Mouse (Mus musculus) kidney, postnatal 0 days (tissue): ENCODE data around the gene Fpgt. TPM values are rescaled to one million over a fixed set of nuclear protein-coding genes. Genes with fewer than 3 reads are reported as not detected.

ENCODE experiments used
- ATAC-seq: fragments of 200-750 bp; cut with Nextera tagmentation; replicated peaks from 2 replicates; pipeline ENCODE4 v1.8.0; 2017; ENCODE audit warnings: low read depth, moderate number of reproducible peaks, moderate TSS enrichment, moderate library complexity; ENCODE audit not compliant: low FRiP score
- DNase-seq: peaks from one replicate; pipeline ENCODE4 v3.0.0-alpha.2; 2016; ENCODE audit warnings: low spot score
- H3K27ac ChIP-seq: fragments of 300-500 bp; sonication (generic); 2 replicates; pipeline ENCODE4 v1.5.1; 2014; ENCODE audit warnings: mild to moderate bottlenecking
- H3K27me3 ChIP-seq: fragments of 300-500 bp; sonication (generic); 2 replicates; pipeline ENCODE4 v1.6.1; 2014; ENCODE audit warnings: low read length, mixed read lengths; ENCODE audit not compliant: insufficient read depth
- H3K36me3 ChIP-seq: fragments of 300-500 bp; sonication (generic); 2 replicates; pipeline ENCODE4 v1.6.1; 2014; ENCODE audit warnings: low read length, mixed read lengths; ENCODE audit not compliant: insufficient read depth
- H3K4me1 ChIP-seq: fragments of 300-500 bp; sonication (generic); replicated peaks from 2 replicates; pipeline ENCODE4 v1.6.1; 2014; ENCODE audit warnings: antibody characterized with exemption, low read length, mixed read lengths; ENCODE audit not compliant: insufficient read depth
- H3K4me2 ChIP-seq: fragments of 300-500 bp; sonication (generic); 2 replicates; pipeline ENCODE4 v1.6.1; 2014; ENCODE audit warnings: mild to moderate bottlenecking, low read length, moderate library complexity, mixed read lengths
- H3K4me3 ChIP-seq: fragments of 300-500 bp; sonication (generic); replicated peaks from 2 replicates; pipeline ENCODE4 v1.5.1; 2014; ENCODE audit warnings: low read depth, low read length
- H3K9ac ChIP-seq: fragments of 300-500 bp; sonication (generic); 2 replicates; pipeline ENCODE4 v1.6.1; 2014; ENCODE audit warnings: low read depth, low read length
- H3K9me3 ChIP-seq: fragments of 300-500 bp; sonication (generic); replicated peaks from 2 replicates; pipeline ENCODE4 v1.6.1; 2016; ENCODE audit warnings: low read length, inconsistent platforms, mixed read lengths
- CTCF ChIP-seq: IDR thresholded peaks from 2 replicates; pipeline ENCODE4 v1.5.1; 2016; ENCODE audit warnings: antibody characterized with exemption, low read depth, mild to moderate bottlenecking, moderate library complexity
- WGBS: fragments of 180-500 bp; shearing (Covaris S2); extraction: QIAGEN DNeasy Blood & Tissue Kit; methylation state at CpG from one replicate; pipeline ENCODE4 v1.1.7; 2014; 5-methylcytosine and 5-hydroxymethylcytosine counted together
- polyA plus RNA-seq: library from polyadenylated mRNA; unstranded; fragments of >200 nt; fragmentation: Nextera tagmentation; extraction: Ambion mirVana; gene quantifications from 2 replicates; pipeline ENCODE4 v1.2.1, GENCODE M21; 2015

The Fpgt gene
- polyA plus RNA-seq, 1 experiment from 2014 or later: 12.5 TPM

DNA sequence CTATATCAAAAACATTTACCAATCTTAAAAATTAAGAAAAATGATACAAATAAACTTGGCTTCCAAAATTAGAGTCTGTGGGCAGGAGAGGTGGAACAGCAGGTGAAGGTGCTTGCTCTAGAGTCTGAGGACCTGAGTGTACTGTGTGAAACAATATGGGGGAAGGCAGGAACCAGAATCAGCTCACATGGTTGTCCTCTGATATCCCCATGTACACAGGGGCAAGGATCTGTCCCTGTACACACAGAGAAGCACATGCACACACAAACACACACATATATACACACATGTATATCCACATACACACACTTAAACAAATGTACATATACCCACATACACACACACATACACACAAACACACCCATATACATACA is 33.8 kb downstream of the Fpgt start:
- no peak overlapping the region for H3K27ac ChIP-seq
- no peak overlapping the region for H3K4me2 ChIP-seq
- ATAC-seq (no peak), DNase-seq (no peak)
- no peaks in the 10 kb centered on the region for H3K27me3 ChIP-seq
- no peaks in the 10 kb centered on the region for H3K4me1 ChIP-seq
- TF ChIP-seq CTCF: no peak
- no peak overlapping the region for H3K9ac ChIP-seq
- H3K4me3 ChIP-seq: no peak overlapping the region
- no peaks in the 10 kb centered on the region for H3K9me3 ChIP-seq
- no peaks in the 10 kb centered on the region for H3K36me3 ChIP-seq

DNA sequence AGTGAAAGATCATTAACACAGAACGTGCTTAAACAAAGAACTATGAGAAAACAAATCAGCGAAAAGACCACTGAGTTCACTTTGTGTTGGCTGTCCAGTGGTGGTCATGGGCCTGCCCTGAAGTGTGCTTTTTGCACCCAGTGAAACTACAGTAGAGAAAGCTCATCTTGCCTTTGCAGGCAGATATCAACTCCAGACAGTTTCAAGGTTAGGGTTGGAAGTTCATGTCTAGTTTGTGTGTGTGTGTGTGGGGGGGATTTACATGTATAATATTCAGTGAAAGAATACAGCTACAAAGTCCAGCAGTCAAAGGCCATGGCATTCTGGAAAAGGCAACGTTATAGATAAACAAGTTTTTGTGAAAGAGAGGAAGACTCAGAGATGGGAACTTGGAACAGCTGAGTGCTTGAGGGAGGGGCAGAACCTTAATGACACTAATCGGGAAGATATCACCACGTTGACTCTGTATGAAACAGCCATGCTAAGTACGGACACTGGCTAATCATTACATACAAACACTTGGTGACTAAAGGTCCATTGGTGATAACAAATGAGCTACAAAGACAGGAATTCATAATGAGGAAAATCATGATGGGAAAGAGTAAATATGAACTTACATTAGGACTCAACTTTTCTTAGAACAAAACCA is 34.3 kb downstream of the Fpgt start:
- 76% methylated on average over 6 of the region's 6 CpGs for WGBS
- Histone ChIP-seq H3K9ac (no peak overlapping the region), H3K4me2 (no peak overlapping the region), H3K27me3 (no peaks in the 10 kb centered on the region), H3K4me1 (no peaks in the 10 kb centered on the region), H3K4me3 (no peak overlapping the region), H3K27ac (no peak overlapping the region), H3K36me3 (no peaks in the 10 kb centered on the region), H3K9me3 (no peaks in the 10 kb centered on the region)
- DNase-seq (no peak), ATAC-seq (no peak)
- no peak for TF ChIP-seq CTCF

DNA sequence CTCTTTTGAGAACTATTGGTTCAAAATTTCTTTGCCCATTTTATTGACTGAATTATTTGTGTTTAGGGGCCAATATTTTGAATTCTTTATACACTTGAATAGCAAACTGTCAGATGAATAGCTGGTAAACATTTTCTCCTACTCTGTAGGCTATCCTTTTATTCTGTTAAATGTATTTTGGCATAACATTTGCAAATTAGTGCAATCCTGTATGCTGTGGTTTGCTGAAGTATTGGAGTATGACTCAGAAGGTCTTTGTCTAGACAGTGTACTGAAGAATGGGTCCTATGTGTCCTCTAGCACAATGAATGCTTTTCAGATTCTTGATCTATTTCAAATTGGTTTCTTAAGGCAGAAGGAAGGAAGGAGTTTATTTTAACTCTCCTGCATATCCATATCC is 35.6 kb downstream of the Fpgt start:
- TF ChIP-seq CTCF: no peak
- H3K4me1 ChIP-seq: no peaks in the 10 kb centered on the region
- no peak overlapping the region for H3K27ac ChIP-seq
- ATAC-seq: no peak
- H3K36me3 ChIP-seq: no peaks in the 10 kb centered on the region
- no peaks in the 10 kb centered on the region for H3K27me3 ChIP-seq
- H3K9me3 ChIP-seq: no peaks in the 10 kb centered on the region
- no peak overlapping the region for H3K4me2 ChIP-seq
- no peak overlapping the region for H3K9ac ChIP-seq
- no peak overlapping the region for H3K4me3 ChIP-seq
- DNase-seq: no peak

DNA sequence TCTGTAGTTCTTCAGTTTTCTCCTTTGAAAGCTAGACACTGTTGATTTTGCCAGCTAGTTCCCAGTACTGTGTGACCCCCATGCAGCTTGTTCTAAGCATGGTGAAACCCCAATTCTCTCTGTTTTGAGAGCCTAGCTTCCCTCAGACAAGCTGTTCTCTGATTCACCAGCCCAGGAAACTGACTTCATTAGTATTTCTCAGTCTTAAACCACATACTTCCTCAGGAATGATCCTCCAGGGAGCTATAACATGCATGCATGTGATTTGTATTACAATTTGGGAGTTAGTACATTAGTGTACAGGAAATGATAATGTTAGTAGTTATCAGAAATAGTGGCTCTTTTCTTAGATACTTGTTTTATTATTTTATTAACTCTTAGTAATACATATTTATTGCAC is 36.6 kb downstream of the Fpgt start:
- TF ChIP-seq CTCF: no peak
- DNase-seq: no peak
- H3K9ac ChIP-seq: no peak overlapping the region
- no peak overlapping the region for H3K4me2 ChIP-seq
- ATAC-seq: no peak
- H3K36me3 ChIP-seq: no peaks in the 10 kb centered on the region
- no peaks in the 10 kb centered on the region for H3K4me1 ChIP-seq
- H3K4me3 ChIP-seq: no peak overlapping the region
- H3K27me3 ChIP-seq: no peaks in the 10 kb centered on the region
- no peak overlapping the region for H3K27ac ChIP-seq
- H3K9me3 ChIP-seq: no peaks in the 10 kb centered on the region

DNA sequence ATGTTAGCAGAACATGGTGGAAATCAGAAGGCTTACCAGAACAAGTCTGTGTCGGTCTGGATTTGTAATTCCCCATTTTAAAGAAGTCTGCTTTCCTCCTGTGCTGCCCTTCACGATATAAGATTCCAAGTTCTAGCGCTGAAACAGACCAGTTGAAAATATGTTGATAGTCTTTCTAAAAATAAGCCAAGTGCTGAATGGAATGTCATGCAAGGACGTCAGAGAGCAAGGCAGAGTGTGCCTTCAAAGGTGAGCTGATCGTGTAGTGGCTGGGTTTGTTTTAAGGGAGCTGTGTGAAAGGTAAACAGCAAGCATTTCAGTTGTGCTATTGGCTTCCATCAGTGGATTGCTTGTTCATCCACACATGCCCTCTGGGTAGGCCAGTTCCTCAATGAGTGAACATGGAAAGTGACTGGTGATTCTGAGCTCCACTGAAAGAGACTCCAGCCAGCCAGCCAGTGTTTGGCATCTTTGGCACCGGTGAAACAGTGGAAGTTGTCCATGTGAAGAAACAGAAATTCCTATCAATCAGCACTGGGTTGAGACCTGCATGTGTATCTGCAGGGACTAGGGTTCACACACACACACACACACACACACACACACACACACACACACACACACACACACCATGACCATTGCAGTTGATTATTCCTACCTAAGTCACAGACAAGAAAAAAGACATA is 37.8 kb downstream of the Fpgt start, which contains the start of gene Tnni3k:
Tnni3k (minus strand) TSS at position 177 of the 686 bp plus-strand sequence.
- ATAC-seq (no peak), DNase-seq (no peak)
- Histone ChIP-seq H3K4me3 (no peak within 1 kb of the TSS), H3K4me2 (no peak within 1 kb of the TSS), H3K4me1 (no peaks in the 10 kb centered on the region), H3K9ac (no peak within 1 kb of the TSS), H3K9me3 (no peaks in the 10 kb centered on the region), H3K27ac (no peak within 1 kb of the TSS), H3K36me3 (no peaks in the 10 kb centered on the region), H3K27me3 (no peaks in the 10 kb centered on the region)
- WGBS: 65% methylated on average over 6 of the region's 6 CpGs
- no peak for TF ChIP-seq CTCF

DNA sequence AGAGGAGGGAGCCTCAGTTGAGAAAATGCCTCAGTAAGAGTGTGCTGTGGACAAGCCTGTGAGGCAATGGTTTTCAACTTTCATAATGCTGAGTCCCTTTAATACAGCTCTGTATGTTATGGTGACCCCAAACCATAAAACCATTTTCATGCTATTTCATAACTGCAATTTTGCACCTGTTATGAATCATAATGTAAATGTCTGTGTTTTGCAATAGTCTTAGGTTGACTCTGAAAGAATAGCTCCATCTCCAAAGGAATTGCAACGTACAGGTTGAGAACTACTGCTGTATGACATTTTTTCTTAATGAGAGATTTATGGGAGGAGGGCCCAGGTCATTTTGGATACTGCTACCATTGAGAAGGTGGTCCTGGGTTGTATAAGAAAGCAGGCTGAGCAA is 40.0 kb downstream of the Fpgt start:
- Histone ChIP-seq H3K9me3 (no peaks in the 10 kb centered on the region), H3K4me3 (no peak overlapping the region), H3K4me2 (no peak overlapping the region), H3K27ac (no peak overlapping the region), H3K27me3 (no peaks in the 10 kb centered on the region), H3K9ac (no peak overlapping the region), H3K4me1 (no peaks in the 10 kb centered on the region), H3K36me3 (no peaks in the 10 kb centered on the region)
- 75% methylated on average over 1 of the region's 1 CpGs for WGBS
- ATAC-seq (no peak), DNase-seq (no peak)
- no peak for TF ChIP-seq CTCF

DNA sequence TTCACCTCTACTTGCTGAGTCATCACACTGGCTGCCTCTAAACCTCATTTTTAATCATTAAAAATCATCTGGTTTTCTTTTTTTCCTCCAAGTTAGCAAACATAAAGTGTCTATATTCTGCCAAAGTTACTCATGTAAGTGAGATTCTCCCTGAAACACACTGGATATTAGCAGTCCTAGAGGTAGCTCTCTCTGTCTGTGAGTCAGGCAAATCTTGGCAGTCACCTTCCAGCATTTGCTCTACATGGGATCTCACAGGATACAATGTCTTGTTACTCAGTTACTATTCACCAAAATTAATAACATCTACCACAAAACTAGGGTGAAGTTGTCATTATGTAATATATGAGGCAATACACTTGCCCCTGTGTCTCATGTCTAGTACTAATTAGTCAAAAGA is 41.2 kb downstream of the Fpgt start:
- H3K9me3 ChIP-seq: no peaks in the 10 kb centered on the region
- no peak overlapping the region for H3K4me3 ChIP-seq
- no peaks in the 10 kb centered on the region for H3K27me3 ChIP-seq
- no peak for DNase-seq
- no peak overlapping the region for H3K9ac ChIP-seq
- H3K36me3 ChIP-seq: no peaks in the 10 kb centered on the region
- no peak for ATAC-seq
- no peaks in the 10 kb centered on the region for H3K4me1 ChIP-seq
- TF ChIP-seq CTCF: no peak
- H3K27ac ChIP-seq: no peak overlapping the region
- no peak overlapping the region for H3K4me2 ChIP-seq
